Mouse (Mus musculus) kidney, adult 2 months (tissue): ENCODE results near the gene Pls3.

Experiments
- CTCF ChIP-seq: fragments of 200-500 bp; conservative IDR thresholded peaks from 2 replicates; pipeline ENCODE4 v1.5.1; 2011; ENCODE audit warnings: low read depth, mild to moderate bottlenecking, control low read depth, low read length, moderate library complexity, mixed read lengths; ENCODE audit not compliant: insufficient read depth, insufficient read length
- POLR2A ChIP-seq: fragments of 200-500 bp; IDR thresholded peaks from one replicate; pipeline ENCODE4 v1.6.1; 2011; ENCODE audit warnings: low read depth, low read length, control low read depth

- TF ChIP-seq CTCF (no peak), POLR2A (no peak)
Measured at GRCm38 (mm10) chrX:75779796-75780195, 95.2 kb downstream of the Pls3 start.
